Mouse (Mus musculus) embryonic stem cell, embryonic (primary cell): ENCODE results near the gene Zdhhc13.

Source experiments
- CTCF ChIA-PET, 4 experiments: fragments of 300-600 bp in 2 of 4; fragments of 350-600 bp in 2 of 4; sonication (Branson Sonifier 250); formaldehyde crosslinking; loops; one replicate each; lab custom pipeline; 2022; ENCODE audit warnings: inconsistent platforms in 2 of 4; lab: Charles Lee
- POLR2A ChIA-PET, 4 experiments: fragments of 300-600 bp in 2 of 4; fragments of 350-600 bp in 2 of 4; sonication (Branson Sonifier 250); formaldehyde crosslinking; loops; one replicate each; lab custom pipeline; 2022; ENCODE audit warnings: antibody characterized with exemption in 4 of 4, inconsistent platforms in 1 of 4; lab: Charles Lee

Zdhhc13 gene

GRCm38 (mm10) chr7:48829177-48829910 lies 40.5 kb downstream of the Zdhhc13 start:
- POLR2A ChIA-PET: no interaction called here
- CTCF ChIA-PET: no interaction called here

- POLR2A ChIA-PET: interaction anchor here in 1 of 4 experiments (0.7 kb wide), 1 partner anchor 9 kb away, joined by 5 read pairs; no protein-coding TSS in a partner anchor
- CTCF ChIA-PET: no interaction called here
Measured at GRCm38 (mm10) chr7:48830395-48830794, 41.6 kb downstream of the Zdhhc13 start.

GRCm38 (mm10) chr7:48832735-48833134 lies 43.9 kb downstream of the Zdhhc13 start:
- ChIA-PET CTCF (interaction anchor here in 1 of 4 experiments (0.7 kb wide), 1 partner anchor 36 kb away, joined by 3 read pairs; no protein-coding TSS in a partner anchor), POLR2A (interaction anchor here in 2 of 4 experiments (0.6 to 1.4 kb wide), 2 partner anchors 43 to 1143 kb away, joined by 4 to 7 read pairs; no protein-coding TSS in a partner anchor)

GRCm38 (mm10) chr7:48834371-48834970 lies 45.7 kb downstream of the Zdhhc13 start:
- ChIA-PET CTCF (no interaction called here), POLR2A (interaction anchor here in 2 of 4 experiments (0.7 to 1.8 kb wide), 3 partner anchors 10 to 415 kb away, joined by 3 to 6 read pairs (median 3); no protein-coding TSS in a partner anchor)

- ChIA-PET CTCF (interaction anchor here in 1 of 4 experiments (1.1 kb wide), 1 partner anchor 290 kb away, joined by 3 read pairs; no protein-coding TSS in a partner anchor), POLR2A (interaction anchor here in 3 of 4 experiments (0.6 to 1.8 kb wide), 5 partner anchors 11 to 415 kb away, joined by 3 to 6 read pairs (median 3); no protein-coding TSS in a partner anchor)
Measured at GRCm38 (mm10) chr7:48834989-48835626, 46.3 kb downstream of the Zdhhc13 start.

GRCm38 (mm10) chr7:48836949-48837348 lies 48.1 kb downstream of the Zdhhc13 start:
- ChIA-PET POLR2A (no interaction called here), CTCF (interaction anchor here in 2 of 4 experiments (0.6 to 0.7 kb wide), 3 partner anchors 23 to 105 kb away, joined by 3 read pairs; no protein-coding TSS in a partner anchor)

GRCm38 (mm10) chr7:48838434-48838833 lies 49.6 kb downstream of the Zdhhc13 start:
- POLR2A ChIA-PET: no interaction called here
- CTCF ChIA-PET: interaction anchor here (0.6 to 2.7 kb wide), 9 partner anchors 9 to 280 kb away, joined by 3 to 10 read pairs (median 3); no protein-coding TSS in a partner anchor

- CTCF ChIA-PET: no interaction called here
- POLR2A ChIA-PET: interaction anchor here in 2 of 4 experiments (0.6 to 1.2 kb wide), 2 partner anchors 17 to 59 kb away, joined by 3 to 5 read pairs; no protein-coding TSS in a partner anchor
Measured at GRCm38 (mm10) chr7:48840545-48840944, 51.7 kb downstream of the Zdhhc13 start.

GRCm38 (mm10) chr7:48841538-48841937 lies 52.7 kb downstream of the Zdhhc13 start:
- POLR2A ChIA-PET: interaction anchor here in 1 of 4 experiments (0.6 kb wide), 1 partner anchor 12 kb away, joined by 3 read pairs; no protein-coding TSS in a partner anchor
- CTCF ChIA-PET: interaction anchor here in 1 of 4 experiments (0.5 kb wide), 1 partner anchor 412 kb away, joined by 4 read pairs; no protein-coding TSS in a partner anchor

GRCm38 (mm10) chr7:48842353-48842752 lies 53.5 kb downstream of the Zdhhc13 start:
- CTCF ChIA-PET: interaction anchor here in 1 of 4 experiments (0.6 kb wide), 1 partner anchor 594 kb away, joined by 3 read pairs; no protein-coding TSS in a partner anchor
- POLR2A ChIA-PET: interaction anchor here in 1 of 4 experiments (0.5 to 0.6 kb wide), 2 partner anchors 11 to 280 kb away, joined by 3 to 4 read pairs; no protein-coding TSS in a partner anchor

- ChIA-PET POLR2A (no interaction called here), CTCF (interaction anchor here in 1 of 4 experiments (0.7 kb wide), 1 partner anchor 290 kb away, joined by 3 read pairs; no protein-coding TSS in a partner anchor)
Measured at GRCm38 (mm10) chr7:48843541-48843940, 54.7 kb downstream of the Zdhhc13 start.

- CTCF ChIA-PET: no interaction called here
- POLR2A ChIA-PET: no interaction called here
Measured at GRCm38 (mm10) chr7:48845213-48845973, 56.6 kb downstream of the Zdhhc13 start.

GRCm38 (mm10) chr7:48846755-48847154 lies 58.0 kb downstream of the Zdhhc13 start:
- ChIA-PET POLR2A (no interaction called here), CTCF (interaction anchor here in 1 of 4 experiments (0.9 to 1.0 kb wide), 2 partner anchors 8 to 24 kb away, joined by 3 read pairs; no protein-coding TSS in a partner anchor)

GRCm38 (mm10) chr7:48847820-48848650 lies 59.2 kb downstream of the Zdhhc13 start, which contains the start of gene Csrp3:
Csrp3 (minus strand) TSS chr7:48848033.
- POLR2A ChIA-PET: no interaction called here
- CTCF ChIA-PET: interaction anchor here in 2 of 4 experiments (0.7 to 1.0 kb wide), 2 partner anchors 9 to 53 kb away, joined by 3 read pairs; no protein-coding TSS in a partner anchor

- ChIA-PET POLR2A (interaction anchor here in 1 of 4 experiments (1.3 kb wide), 1 partner anchor 23 kb away, joined by 3 read pairs; no protein-coding TSS in a partner anchor), CTCF (interaction anchor here in 1 of 4 experiments (0.9 kb wide), 1 partner anchor 13 kb away, joined by 3 read pairs; no protein-coding TSS in a partner anchor)
Measured at GRCm38 (mm10) chr7:48851529-48852104, 62.8 kb downstream of the Zdhhc13 start.

- POLR2A ChIA-PET: interaction anchor here in 1 of 4 experiments (0.6 kb wide), 1 partner anchor 12 kb away, joined by 3 read pairs; no protein-coding TSS in a partner anchor
- CTCF ChIA-PET: no interaction called here
Measured at GRCm38 (mm10) chr7:48853496-48853895, 64.7 kb downstream of the Zdhhc13 start.
